Mouse (Mus musculus) hindbrain, embryonic 14.5 days (tissue): Measurements from ENCODE around the gene Dbt. TPM values are rescaled to one million over a fixed set of nuclear protein-coding genes. Genes with fewer than 3 reads are reported as not detected.
"Not testable (repeated sequence)": the region's sequence is repeated elsewhere in the genome, so short reads cannot be mapped to it uniquely, and the experiment has no call there.

Experiments
- ATAC-seq: fragments of 200-750 bp; cut with Nextera tagmentation; 2 replicates; pipeline ENCODE4 v1.8.0; 2017; ENCODE audit warnings: moderate number of reproducible peaks, mild to moderate bottlenecking, moderate TSS enrichment, moderate library complexity; ENCODE audit not compliant: low FRiP score
- DNase-seq: peaks from one replicate; pipeline ENCODE4 v3.0.0-alpha.2; 2015; ENCODE audit warnings: low spot score
- H3K27ac ChIP-seq: fragments of 300-500 bp; sonication (generic); 2 replicates; pipeline ENCODE4 v1.5.1; 2014; ENCODE audit warnings: mild to moderate bottlenecking, moderate library complexity
- H3K27me3 ChIP-seq: fragments of 300-500 bp; sonication (generic); 2 replicates; pipeline ENCODE4 v1.6.1; 2014; ENCODE audit warnings: mild to moderate bottlenecking, low read length, mixed read lengths; ENCODE audit not compliant: control insufficient read depth, insufficient read depth
- H3K36me3 ChIP-seq: fragments of 300-500 bp; sonication (generic); replicated peaks from 2 replicates; pipeline ENCODE4 v1.6.1; 2014; ENCODE audit not compliant: control insufficient read depth, insufficient read depth
- H3K4me1 ChIP-seq: fragments of 300-500 bp; sonication (generic); replicated peaks from 2 replicates; pipeline ENCODE4 v1.6.1; 2014; ENCODE audit warnings: antibody characterized with exemption, low read length, mixed read lengths; ENCODE audit not compliant: control insufficient read depth, insufficient read depth
- H3K4me2 ChIP-seq: fragments of 300-500 bp; sonication (generic); replicated peaks from 2 replicates; pipeline ENCODE4 v1.6.1; 2014; ENCODE audit warnings: mild to moderate bottlenecking, moderate library complexity
- H3K4me3 ChIP-seq: fragments of 300-500 bp; sonication (generic); replicated peaks from 2 replicates; pipeline ENCODE4 v1.5.1; 2014; ENCODE audit warnings: mild to moderate bottlenecking, low read length
- H3K9ac ChIP-seq: fragments of 300-500 bp; sonication (generic); 2 replicates; pipeline ENCODE4 v1.6.1; 2014
- H3K9me3 ChIP-seq: fragments of 300-500 bp; sonication (generic); 2 replicates; pipeline ENCODE4 v1.6.1; 2016; ENCODE audit warnings: low read length; ENCODE audit not compliant: control insufficient read depth
- WGBS: fragments of 180-500 bp; shearing (Covaris S2); extraction: QIAGEN DNeasy Blood & Tissue Kit; methylation state at CpG from one replicate; pipeline ENCODE4 v1.1.7; 2014; 5-methylcytosine and 5-hydroxymethylcytosine counted together
- polyA plus RNA-seq: library from polyadenylated mRNA; unstranded; fragments of >200 nt; fragmentation: Nextera tagmentation; extraction: Ambion mirVana; gene quantifications from 2 replicates; pipeline ENCODE4 v1.2.1, GENCODE M21; 2014

Gene Dbt
- polyA plus RNA-seq, 1 experiment from 2014 or later: 11.6 TPM

DNA sequence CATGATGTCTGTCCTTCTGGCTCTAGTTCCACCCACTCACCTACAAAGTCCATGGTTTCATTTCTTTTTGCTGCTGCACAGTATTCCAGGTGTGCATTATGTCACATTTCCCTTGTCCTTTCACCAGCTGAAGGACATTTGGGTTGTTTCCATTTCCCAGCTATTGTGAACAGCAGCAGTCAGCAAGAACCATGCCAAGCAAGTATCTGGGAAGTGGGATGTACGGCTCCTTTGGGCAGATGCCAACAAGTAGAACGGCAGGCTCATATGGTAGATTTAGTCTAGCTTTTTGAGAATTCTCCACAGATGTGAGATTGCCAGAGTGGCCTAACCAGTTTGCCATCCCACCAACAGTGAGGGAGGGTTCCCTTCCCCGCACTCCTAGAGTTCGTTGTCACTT, 18.0 kb downstream of the Dbt start:
- Histone ChIP-seq H3K4me3 (no peak overlapping the region), H3K9me3 (no peaks in the 10 kb centered on the region), H3K27ac (no peak overlapping the region), H3K27me3 (no peaks in the 10 kb centered on the region), H3K36me3 (peaks cover 32% of the 10 kb centered on the region), H3K9ac (no peak overlapping the region), H3K4me1 (no peaks in the 10 kb centered on the region), H3K4me2 (no peak overlapping the region)
- DNase-seq: no peak
- ATAC-seq: no peak
- 87% methylated on average over 4 of the region's 4 CpGs for WGBS

DNA sequence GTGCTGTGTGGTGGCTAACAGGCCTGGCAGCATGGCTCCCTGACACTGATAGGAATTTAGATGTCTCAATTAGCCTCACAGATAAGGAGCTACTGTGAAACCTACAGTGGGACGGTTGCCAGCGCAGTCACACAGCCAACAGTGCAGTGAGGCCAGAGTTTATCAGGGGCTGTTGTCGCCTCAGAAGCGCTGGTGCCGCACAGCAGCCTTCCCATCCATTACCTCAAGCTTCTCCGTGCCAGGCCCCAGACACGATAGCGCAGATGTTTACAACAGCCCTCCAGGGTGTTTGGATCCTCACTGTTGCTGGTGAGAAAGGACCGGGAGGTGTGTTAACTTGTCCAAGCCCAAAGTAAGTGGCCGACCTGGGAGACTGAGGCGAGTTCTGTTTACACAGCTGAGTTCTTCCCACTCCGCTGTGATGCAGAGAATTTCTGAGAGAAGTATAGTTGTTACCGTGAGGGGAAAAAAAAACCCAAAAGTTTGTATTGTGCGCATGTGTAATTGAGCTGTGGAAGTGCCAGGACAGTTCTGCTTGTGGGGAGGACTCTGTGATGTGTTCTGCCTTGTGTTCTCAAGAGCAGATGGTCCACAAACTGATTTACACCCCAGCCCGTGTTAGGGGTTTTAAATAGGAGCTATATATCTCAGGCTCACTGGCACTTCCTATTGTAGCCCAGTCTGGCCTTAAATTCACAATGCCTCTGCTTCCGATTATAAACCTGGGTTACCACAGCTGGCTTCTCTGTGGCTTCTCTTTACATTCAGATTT, 23.7 kb downstream of the Dbt start:
- ATAC-seq (peak; percentile 51; the same call in 1 of the 2 replicates), DNase-seq (no peak)
- H3K4me2 ChIP-seq: no peak overlapping the region
- no peak overlapping the region for H3K27ac ChIP-seq
- H3K27me3 ChIP-seq: no peaks in the 10 kb centered on the region
- 54% methylated on average over 16 of the region's 16 CpGs for WGBS
- no peaks in the 10 kb centered on the region for H3K9me3 ChIP-seq
- H3K36me3 ChIP-seq: peaks cover 54% of the 10 kb centered on the region
- H3K4me1 ChIP-seq: no peaks in the 10 kb centered on the region
- no peak overlapping the region for H3K9ac ChIP-seq
- no peak overlapping the region for H3K4me3 ChIP-seq

- Histone ChIP-seq H3K4me1 (no peaks in the 10 kb centered on the region), H3K4me2 (no peak overlapping the region), H3K4me3 (no peak overlapping the region), H3K27me3 (no peaks in the 10 kb centered on the region), H3K9ac (no peak overlapping the region), H3K9me3 (no peaks in the 10 kb centered on the region), H3K27ac (no peak overlapping the region), H3K36me3 (peaks cover 58% of the 10 kb centered on the region)
- DNase-seq (no peak), ATAC-seq (no peak)
- WGBS: 37% methylated on average over 6 of the region's 6 CpGs
These were observed 24.3 kb downstream of the Dbt start for GRCm38 (mm10) chr3:116537200-116537573.

DNA sequence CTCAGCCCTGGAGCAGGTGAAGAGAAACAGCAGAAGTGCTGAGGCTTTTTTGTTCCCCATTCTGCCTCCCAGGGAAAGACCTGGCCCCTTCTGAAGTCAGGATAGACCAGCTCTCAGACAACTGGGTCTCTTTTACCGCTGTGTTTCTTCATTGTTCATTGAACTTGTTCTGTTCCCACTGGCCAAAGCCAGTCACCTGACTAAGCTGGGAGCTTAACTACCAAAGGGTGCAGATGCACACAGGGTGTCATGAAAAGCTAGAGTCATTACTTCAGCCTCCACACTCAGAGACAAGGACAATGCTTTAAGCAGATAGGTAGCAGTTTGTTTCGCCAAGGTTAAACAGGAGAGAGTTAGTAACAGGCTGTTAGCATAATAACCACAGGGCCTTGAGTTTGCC, 29.2 kb downstream of the Dbt start:
- H3K9me3 ChIP-seq: no peaks in the 10 kb centered on the region
- H3K9ac ChIP-seq: no peak overlapping the region
- no peak overlapping the region for H3K27ac ChIP-seq
- DNase-seq: no peak
- no peaks in the 10 kb centered on the region for H3K27me3 ChIP-seq
- peaks cover 70% of the 10 kb centered on the region for H3K36me3 ChIP-seq
- no peaks in the 10 kb centered on the region for H3K4me1 ChIP-seq
- ATAC-seq: no peak
- no peak overlapping the region for H3K4me2 ChIP-seq
- 84% methylated on average over 2 of the region's 2 CpGs for WGBS
- no peak overlapping the region for H3K4me3 ChIP-seq

DNA sequence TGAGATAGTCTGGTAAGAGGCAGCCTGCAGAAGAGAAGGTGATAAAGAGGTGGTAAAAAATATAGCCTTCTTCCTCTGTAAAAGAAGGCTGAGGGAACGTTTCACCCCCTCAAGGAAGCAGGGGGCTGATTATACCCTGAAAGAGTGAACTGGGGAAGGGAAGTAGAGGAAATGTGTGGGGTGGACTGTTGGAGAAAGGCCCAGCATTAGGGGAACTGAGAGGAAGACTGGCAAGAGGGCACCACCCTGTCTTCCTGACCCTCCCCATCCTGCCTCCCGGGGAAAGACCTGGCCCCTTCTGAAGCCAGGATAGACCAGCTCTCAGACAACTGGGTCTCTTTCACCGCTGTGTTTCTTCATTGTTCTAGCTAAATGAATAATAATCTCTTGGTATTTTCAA, 29.7 kb downstream of the Dbt start:
- no peak for DNase-seq
- Histone ChIP-seq H3K4me2 (no peak overlapping the region), H3K4me1 (no peaks in the 10 kb centered on the region), H3K27ac (no peak overlapping the region), H3K9ac (no peak overlapping the region), H3K9me3 (no peaks in the 10 kb centered on the region), H3K4me3 (no peak overlapping the region), H3K36me3 (peaks cover 75% of the 10 kb centered on the region), H3K27me3 (no peaks in the 10 kb centered on the region)
- 87% methylated on average over 3 of the region's 3 CpGs for WGBS
- ATAC-seq: no peak

- peaks cover 63% of the 10 kb centered on the region for H3K36me3 ChIP-seq
These were observed 34.6 kb downstream of the Dbt start for GRCm38 (mm10) chr3:116547430-116547829.

DNA sequence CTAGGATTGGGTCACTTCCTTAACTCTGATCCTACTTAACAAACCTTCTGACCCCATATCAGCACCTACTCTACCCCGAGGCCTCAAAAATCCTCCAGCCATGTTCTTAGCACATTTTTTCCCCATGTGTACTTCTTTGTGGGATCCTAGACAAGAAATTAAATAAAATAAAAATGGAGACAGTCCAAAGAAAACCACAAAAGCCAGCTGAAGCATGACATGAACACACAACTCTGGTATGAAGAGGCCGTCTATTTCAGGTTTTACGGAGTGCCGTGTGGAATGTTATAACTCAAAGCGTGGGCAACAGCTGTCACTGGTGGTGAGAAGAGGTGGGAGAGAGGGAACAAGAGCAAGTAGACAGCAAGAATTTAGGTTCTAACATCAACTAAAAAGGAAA, 38.5 kb downstream of the Dbt start:
- H3K27ac ChIP-seq: no peak overlapping the region
- peaks cover 29% of the 10 kb centered on the region for H3K36me3 ChIP-seq
- DNase-seq: no peak
- H3K4me2 ChIP-seq: no peak overlapping the region
- no peaks in the 10 kb centered on the region for H3K27me3 ChIP-seq
- H3K4me3 ChIP-seq: no peak overlapping the region
- no peak for ATAC-seq
- no peaks in the 10 kb centered on the region for H3K9me3 ChIP-seq
- H3K4me1 ChIP-seq: no peaks in the 10 kb centered on the region
- 95% methylated on average over 5 of the region's 5 CpGs for whole genome bisulfite sequencing
- no peak overlapping the region for H3K9ac ChIP-seq

More at GRCm38 (mm10) chr3:116547430-116547829, 34.6 kb downstream of the Dbt start:
- Histone ChIP-seq H3K4me1 (no peaks in the 10 kb centered on the region), H3K27ac (no peak overlapping the region), H3K9ac (no peak overlapping the region), H3K4me2 (no peak overlapping the region), H3K9me3 (no peaks in the 10 kb centered on the region), H3K27me3 (no peaks in the 10 kb centered on the region), H3K4me3 (no peak overlapping the region)
- DNase-seq (no peak), ATAC-seq (no peak)
- WGBS: 94% methylated on average over 5 of the region's 5 CpGs

- H3K4me1 ChIP-seq, DNase-seq, ATAC-seq, H3K4me2 ChIP-seq, H3K9me3 ChIP-seq, H3K27me3 ChIP-seq, H3K9ac ChIP-seq, H3K27ac ChIP-seq, H3K4me3 ChIP-seq, H3K36me3 ChIP-seq: not testable (repeated sequence)
- 96% methylated on average over 13 of the region's 14 CpGs for WGBS
These were observed 48.4 kb downstream of the Dbt start for GRCm38 (mm10) chr3:116561315-116561714.

DNA sequence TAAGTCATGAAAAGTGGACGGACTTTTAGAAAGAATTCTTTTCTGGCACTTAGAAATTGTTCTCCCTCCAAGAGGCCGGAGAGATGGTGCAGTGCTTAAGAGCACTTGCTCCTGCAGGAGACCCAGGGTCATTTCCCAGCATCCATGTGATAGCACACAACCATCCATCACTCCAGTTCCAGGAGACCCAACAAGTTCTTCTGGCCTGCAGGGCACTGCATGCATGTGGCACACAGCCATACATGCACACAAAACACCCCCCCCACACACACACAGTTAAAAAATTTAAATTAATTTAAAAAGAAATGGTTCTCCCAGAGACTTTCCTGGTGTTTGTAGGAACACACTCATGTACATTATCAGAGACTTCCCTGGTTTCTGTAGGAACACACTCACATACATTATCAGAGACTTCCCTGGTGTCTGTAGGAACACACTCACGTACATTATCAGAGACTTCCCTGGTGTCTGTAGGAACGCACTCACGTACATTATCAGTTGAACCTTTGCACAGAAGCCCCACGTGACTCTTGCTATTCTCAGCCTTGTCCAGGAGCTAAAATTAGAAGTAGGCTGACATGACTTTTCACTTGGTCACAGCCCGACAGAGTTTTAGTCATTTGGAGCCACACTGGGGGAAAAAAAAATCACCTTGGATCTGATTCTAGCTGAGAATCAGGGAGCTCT, 49.7 kb downstream of the Dbt start, which contains the start of gene Lrrc39:
Gene Lrrc39 (plus strand): TSS at position 566 of the 687 bp plus-strand sequence.
- H3K4me1 ChIP-seq: no peaks in the 10 kb centered on the region
- no peak within 1 kb of the TSS for H3K4me2 ChIP-seq
- WGBS: 88% methylated on average over 7 of the region's 7 CpGs
- no peaks in the 10 kb centered on the region for H3K9me3 ChIP-seq
- H3K36me3 ChIP-seq: no peaks in the 10 kb centered on the region
- no peak for ATAC-seq
- H3K27ac ChIP-seq: no peak within 1 kb of the TSS
- H3K4me3 ChIP-seq: no peak within 1 kb of the TSS
- H3K9ac ChIP-seq: no peak within 1 kb of the TSS
- H3K27me3 ChIP-seq: no peaks in the 10 kb centered on the region
- DNase-seq: no peak
